Mouse (Mus musculus) embryo, embryonic 10.5 days (tissue): ENCODE measurements around the gene Cacng5.

Experiments used
- DNase-seq: peaks from one replicate; pipeline ENCODE4 v3.0.0-alpha.2; 2015; ENCODE audit warnings: low spot score

Gene Cacng5

DNA sequence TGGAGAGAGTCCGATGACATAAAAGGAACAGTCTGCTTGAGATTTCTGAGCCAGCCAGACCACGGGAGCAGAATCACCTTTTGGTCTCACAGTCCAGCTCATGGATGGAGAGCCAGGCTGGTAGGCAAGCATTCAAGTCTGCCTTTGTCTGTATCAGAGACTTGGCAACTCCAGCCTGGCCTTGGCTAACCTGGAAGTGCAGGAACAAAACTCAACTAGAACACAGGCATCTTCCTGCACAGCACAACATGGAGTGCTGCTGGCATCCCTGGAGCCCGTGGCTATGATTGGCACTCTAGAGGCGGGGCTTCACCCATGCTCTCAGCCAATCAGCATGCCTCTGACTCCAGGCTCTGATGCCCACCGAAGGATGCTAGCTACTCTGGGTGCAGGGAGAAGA, 38.0 kb downstream of the Cacng5 start:
- no peak for DNase-seq

DNA sequence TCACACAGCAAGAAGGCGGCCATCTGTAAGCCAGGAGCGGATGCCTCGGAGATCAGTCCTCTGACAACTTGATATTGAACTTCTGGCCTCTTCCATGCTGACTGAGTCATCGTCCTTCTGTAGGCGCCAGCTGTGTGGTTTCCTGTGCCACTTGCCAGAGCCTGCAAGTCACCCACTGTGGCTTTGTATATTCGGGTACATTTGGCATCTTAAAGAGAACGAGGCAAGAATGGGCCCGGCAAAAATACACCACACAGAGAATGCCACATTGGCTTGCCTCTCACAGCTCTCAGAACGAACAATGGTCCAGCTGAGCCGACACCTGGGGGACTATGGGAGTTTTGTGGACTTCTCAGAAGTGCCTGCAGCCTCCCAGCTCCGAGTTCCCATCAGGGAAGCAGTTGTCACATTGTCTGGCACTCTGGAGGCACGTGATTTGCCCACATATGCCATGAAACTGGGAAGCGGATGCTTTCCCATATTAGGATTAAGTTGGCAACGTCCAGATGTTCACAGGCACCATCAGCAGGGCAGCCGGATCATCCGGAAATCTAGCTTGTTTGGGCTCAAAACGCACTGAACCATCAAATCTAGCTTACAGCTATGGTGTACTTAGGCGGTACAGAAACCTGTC, 38.9 kb downstream of the Cacng5 start:
- DNase-seq, result no peak

DNA sequence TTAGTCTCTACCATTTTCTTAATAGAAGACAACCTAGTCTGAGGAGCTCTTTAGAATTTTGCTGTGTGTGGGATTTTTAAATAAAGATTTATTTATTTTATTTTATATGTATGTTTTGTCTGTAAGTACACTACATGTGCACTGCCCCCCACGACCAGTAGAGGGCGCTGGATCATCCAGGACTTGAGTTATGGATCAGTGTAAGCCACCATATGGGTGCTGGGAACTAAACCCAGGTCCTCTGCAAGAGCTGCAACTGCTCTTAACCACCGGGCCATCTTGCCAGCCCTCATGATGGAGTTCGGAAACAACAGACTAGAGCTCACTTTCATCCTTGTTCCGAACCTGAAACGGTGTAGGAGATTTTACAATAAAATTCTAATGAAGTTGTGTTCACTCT, 42.1 kb downstream of the Cacng5 start:
- no peak for DNase-seq

DNA sequence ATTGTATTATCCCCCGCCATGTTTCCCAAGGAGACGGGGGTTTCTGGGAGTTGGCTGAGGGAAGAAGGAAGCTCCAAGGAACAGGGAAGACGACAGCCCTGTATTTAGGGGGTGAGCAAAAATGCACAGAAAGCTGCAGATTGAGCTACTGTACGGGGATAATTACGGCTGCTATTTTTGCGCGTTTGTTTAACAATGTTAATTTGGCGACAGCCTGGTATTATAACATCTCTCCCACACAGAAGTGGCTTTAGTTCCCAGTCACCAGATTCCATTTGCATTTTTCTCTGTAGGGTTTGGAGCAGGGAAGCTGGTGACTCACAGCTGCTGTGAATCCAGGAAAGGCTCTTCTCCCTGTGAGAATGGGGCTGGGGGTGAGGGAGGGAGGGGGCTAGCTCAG, 47.3 kb downstream of the Cacng5 start:
- DNase-seq, result no peak

DNA sequence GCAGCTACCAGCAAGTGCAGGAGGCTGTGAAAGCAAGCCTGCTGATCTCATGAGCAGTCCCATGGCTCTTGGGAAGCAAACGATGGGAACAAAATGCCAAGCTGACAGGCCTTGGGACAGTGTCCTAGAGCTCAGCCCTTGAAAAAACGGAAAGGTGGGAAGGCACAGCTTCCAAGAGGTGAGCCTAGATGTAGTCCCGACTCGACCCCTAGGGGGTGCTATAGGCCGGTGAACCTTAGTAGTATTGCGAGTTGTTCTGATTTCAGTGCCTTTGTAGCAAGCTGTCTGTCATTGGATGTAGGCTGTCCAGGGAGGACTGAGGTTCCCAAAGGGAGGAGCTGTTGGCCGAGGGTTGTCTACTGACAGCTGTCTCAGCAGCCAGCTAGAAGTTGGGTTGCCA, 49.7 kb downstream of the Cacng5 start:
- DNase-seq, result peak; percentile 80

DNA sequence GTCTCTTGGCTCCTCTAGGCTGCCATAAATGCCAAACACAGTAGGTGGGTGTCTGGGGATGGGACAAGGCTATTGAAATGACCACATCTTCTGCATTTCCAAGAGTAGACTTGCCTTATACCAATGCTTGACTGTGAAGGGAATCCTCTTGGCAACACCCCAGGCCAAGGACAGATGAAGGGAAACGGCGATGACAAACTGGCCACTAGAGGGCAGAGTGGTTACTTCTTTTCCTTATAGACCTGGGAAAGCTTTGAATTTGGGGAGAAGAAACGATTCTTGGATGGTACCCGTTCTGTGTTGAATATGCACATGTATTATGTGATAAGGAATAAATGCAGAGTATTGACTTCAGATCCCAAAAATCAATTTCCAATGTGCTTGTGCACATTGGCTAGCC, 50.8 kb downstream of the Cacng5 start:
- DNase-seq, result peak; percentile 86

DNA sequence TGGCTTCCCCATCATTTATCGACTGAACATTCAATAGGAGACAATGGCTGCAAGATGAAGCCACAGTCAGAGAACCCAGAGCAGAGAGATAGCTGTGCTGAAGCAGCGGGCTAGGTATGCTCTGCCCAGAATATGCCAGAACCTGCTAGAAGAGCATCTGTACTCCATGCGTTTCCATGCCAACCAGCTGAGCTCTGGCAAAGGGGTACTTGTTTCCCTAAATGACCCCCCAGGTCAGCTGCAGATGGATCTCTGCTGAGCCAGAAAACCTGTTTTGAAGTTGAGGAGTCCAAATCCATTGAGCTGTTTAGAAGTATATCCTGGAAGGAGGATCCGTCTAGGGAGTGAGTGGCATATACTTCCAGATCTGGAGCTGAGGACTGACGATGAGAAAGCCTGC, 53.1 kb downstream of the Cacng5 start:
- no peak for DNase-seq

DNA sequence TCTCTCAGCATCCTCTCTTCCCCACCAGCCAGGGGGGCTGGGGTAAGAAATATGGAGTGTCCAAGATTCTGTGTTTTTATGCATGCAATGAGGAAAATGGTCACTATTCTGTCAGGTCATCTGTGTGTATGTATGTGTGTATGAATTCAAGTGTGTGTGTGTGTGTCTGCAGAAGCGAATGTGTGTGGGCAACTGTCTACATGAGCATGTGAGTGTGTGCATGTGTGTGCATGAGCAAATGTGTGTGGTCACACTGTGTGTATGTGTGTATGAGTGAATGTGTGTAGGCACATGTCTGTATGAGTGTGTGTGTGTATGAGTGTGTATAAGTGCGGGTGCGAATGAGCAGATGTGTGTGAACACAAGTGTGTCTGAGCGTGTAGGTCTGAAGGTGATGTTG, 55.0 kb downstream of the Cacng5 start:
- no peak for DNase-seq

DNA sequence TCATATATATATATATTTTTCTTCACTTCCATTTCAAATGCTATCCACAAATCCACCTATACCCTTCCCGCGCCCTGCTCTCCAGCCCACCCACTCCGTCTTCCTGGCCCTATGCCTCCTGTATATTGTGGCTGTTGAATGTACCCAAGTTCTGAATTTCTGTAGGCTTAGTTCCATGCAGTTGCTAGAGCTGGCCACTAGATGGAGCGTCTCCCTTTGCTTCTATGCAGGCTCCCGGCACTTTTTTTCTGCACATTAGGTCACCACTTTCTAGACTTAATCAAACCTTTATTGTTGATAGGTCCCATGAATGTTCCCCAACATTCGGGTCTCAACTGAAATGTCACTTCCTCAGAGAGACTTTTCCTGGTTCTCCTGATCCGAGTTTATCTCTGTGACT, 55.6 kb downstream of the Cacng5 start:
- DNase-seq, result peak; percentile 85

DNA sequence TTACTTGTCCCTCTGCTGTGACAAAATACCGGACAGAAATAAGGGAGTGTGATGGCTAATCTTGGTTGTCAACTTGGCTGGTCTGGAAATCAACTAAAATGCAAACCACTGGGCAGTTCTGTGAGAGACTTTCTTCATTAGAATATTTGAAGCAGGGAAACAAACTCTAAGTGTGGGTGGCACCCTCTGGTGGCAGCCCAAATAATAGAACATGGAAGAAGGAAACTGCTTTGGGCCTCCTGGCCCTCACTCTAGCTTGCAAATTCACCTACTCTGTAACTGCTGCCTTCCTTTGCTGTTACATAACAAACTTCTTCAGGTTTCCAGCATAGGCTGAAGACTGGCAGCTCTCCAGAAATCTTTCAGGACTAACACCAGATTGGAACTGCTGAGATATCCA, 61.8 kb downstream of the Cacng5 start:
- DNase-seq, result peak; percentile 78

DNA sequence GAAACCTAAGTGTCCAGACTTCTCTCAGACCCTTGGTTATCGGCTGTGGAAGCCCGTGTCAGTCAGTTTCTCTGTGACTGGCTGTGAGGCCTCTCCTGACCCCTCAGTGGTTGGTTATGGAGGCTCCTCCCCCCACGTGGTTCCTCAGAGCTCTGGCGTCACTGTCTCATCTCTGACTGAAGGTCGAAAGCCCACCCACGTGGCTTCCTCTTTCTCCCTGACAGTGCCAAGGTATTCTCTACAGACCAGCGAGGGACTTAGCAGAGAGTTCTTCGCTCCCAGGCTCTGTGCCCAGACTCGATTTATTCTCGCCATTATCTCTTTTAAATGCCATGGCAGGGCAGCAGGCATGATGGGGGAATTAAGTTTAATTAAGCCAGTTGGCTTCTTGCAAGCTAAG, 65.2 kb downstream of the Cacng5 start:
- peak; percentile 13 for DNase-seq

DNA sequence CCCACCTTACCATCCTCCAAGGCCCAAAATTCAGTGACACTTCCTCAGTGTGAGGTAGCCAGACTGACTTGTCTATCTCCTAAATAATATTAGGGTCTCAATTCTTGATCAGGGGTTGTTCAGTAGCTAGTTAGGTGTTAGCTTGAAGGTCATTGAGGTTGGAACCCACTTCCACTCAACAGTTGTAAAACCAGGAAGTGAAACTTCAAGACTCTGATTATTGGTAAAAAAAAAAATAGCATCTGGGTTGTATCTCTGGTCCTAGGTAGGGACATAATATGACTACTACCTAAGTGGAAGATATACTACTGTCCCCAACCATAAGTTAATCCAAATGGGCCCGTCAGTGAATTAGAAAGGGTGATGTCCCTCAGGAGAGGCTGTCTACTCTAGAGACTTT, 70.7 kb downstream of the Cacng5 start:
- DNase-seq, result no peak

DNA sequence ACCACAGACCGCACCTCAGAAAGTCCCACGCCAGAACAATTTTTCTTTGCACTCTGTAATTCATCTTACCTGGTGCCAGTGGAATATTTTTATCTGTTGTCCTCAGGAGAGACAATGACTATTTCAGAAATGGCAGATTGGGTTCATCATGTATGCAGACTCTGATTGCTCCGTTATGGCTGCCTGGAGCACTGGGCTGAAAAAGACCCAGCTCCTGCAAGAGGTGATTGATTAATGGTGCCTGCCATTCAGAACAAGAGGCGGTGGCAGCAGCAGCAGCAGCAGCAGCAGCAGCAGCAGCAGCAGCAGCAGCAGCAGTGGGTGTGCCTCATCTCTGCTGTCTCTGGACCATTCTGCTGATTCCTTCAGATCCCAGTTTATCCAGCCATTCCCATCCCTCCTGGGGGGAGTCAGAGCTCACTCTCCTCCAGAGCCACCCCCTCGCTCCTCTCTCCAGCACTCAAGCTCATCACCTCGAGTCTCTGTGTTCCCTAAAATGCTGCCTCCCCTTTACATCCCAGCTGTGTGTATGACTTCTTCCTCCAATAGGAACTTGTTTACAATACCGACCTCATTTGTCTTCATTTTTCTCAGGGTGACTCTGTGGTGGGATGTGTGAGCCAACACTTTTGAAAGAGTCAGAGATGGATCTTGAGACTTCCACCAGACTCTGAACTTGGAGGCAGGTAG, 81.4 kb downstream of the Cacng5 start:
- no peak for DNase-seq
